Mouse (Mus musculus) MEL-GATA-1-ER (cell line): ENCODE measurements around the gene Pik3c2g.

Source experiments
- DNase-seq: peaks from one replicate; pipeline ENCODE4 v3.0.0-alpha.2; 2012; ENCODE audit warnings: low read depth; ENCODE audit errors: extremely low read depth

Gene Pik3c2g

GRCm38 (mm10) chr6:139735708-139736626, 148.9 kb downstream of the Pik3c2g start:
- no peak for DNase-seq

- DNase-seq = no peak
These were observed 151.3 kb downstream of the Pik3c2g start for GRCm38 (mm10) chr6:139738350-139738749.

GRCm38 (mm10) chr6:139742693-139743432, 155.8 kb downstream of the Pik3c2g start:
- DNase-seq = no peak

- no peak for DNase-seq
These were observed 159.9 kb downstream of the Pik3c2g start for GRCm38 (mm10) chr6:139746758-139747479.

GRCm38 (mm10) chr6:139748091-139748771, 161.2 kb downstream of the Pik3c2g start:
- DNase-seq = no peak

GRCm38 (mm10) chr6:139750599-139750998, 163.6 kb downstream of the Pik3c2g start:
- DNase-seq = no peak

- DNase-seq = no peak
These were observed 164.0 kb downstream of the Pik3c2g start for GRCm38 (mm10) chr6:139751022-139751421.

GRCm38 (mm10) chr6:139757876-139758275, 170.9 kb downstream of the Pik3c2g start:
- no peak for DNase-seq

- no peak for DNase-seq
These were observed 174.0 kb downstream of the Pik3c2g start for GRCm38 (mm10) chr6:139760978-139761377.

- DNase-seq = no peak
These were observed 177.4 kb downstream of the Pik3c2g start for GRCm38 (mm10) chr6:139764398-139764797.

- no peak for DNase-seq
These were observed 182.9 kb downstream of the Pik3c2g start for GRCm38 (mm10) chr6:139769744-139770473.

- DNase-seq = no peak
These were observed 183.5 kb downstream of the Pik3c2g start for GRCm38 (mm10) chr6:139770535-139770934.

- no peak for DNase-seq
These were observed 190.7 kb downstream of the Pik3c2g start for GRCm38 (mm10) chr6:139777576-139778282.

- no peak for DNase-seq
These were observed 193.0 kb downstream of the Pik3c2g start for GRCm38 (mm10) chr6:139780028-139780427.

- no peak for DNase-seq
These were observed 202.5 kb downstream of the Pik3c2g start for GRCm38 (mm10) chr6:139789479-139789878.

- no peak for DNase-seq
These were observed 212.7 kb downstream of the Pik3c2g start for GRCm38 (mm10) chr6:139799541-139800226.

GRCm38 (mm10) chr6:139821916-139822315, 234.9 kb downstream of the Pik3c2g start:
- no peak for DNase-seq

GRCm38 (mm10) chr6:139838239-139838638, 251.2 kb downstream of the Pik3c2g start:
- no peak for DNase-seq

GRCm38 (mm10) chr6:139838713-139839112, 251.7 kb downstream of the Pik3c2g start:
- no peak for DNase-seq
